Mouse (Mus musculus) intestine, postnatal 0 days (tissue): ENCODE data around the gene Lrrfip2. TPM values are rescaled to one million over a fixed set of nuclear protein-coding genes. Genes with fewer than 3 reads are reported as not detected.

ENCODE experiments used
- ATAC-seq: fragments of 200-750 bp; cut with Nextera tagmentation; 2 replicates; pipeline ENCODE4 v1.8.0; 2017; ENCODE audit warnings: mild to moderate bottlenecking, moderate TSS enrichment, moderate library complexity
- H3K27ac ChIP-seq: fragments of 300-500 bp; sonication (generic); 2 replicates; pipeline ENCODE4 v1.5.1; 2014; ENCODE audit warnings: mild to moderate bottlenecking, low read depth, low read length, moderate library complexity
- H3K27me3 ChIP-seq: fragments of 300-500 bp; sonication (generic); replicated peaks from 2 replicates; pipeline ENCODE4 v1.6.1; 2014; ENCODE audit warnings: low read length, mixed read lengths; ENCODE audit not compliant: control insufficient read depth, insufficient read depth
- H3K36me3 ChIP-seq: fragments of 300-500 bp; sonication (generic); 2 replicates; pipeline ENCODE4 v1.6.1; 2014; ENCODE audit warnings: mild to moderate bottlenecking, moderate library complexity; ENCODE audit not compliant: control insufficient read depth, insufficient read depth
- H3K4me1 ChIP-seq: fragments of 300-500 bp; sonication (generic); replicated peaks from 2 replicates; pipeline ENCODE4 v1.6.1; 2014; ENCODE audit warnings: antibody characterized with exemption, low read length, mixed read lengths; ENCODE audit not compliant: control insufficient read depth, insufficient read depth
- H3K4me2 ChIP-seq: fragments of 300-500 bp; sonication (generic); replicated peaks from 2 replicates; pipeline ENCODE4 v1.6.1; 2014; ENCODE audit warnings: low read depth, mild to moderate bottlenecking, moderate library complexity
- H3K4me3 ChIP-seq: fragments of 300-500 bp; sonication (generic); 2 replicates; pipeline ENCODE4 v1.5.1; 2014; ENCODE audit warnings: low read depth, low read length
- H3K9ac ChIP-seq: fragments of 300-500 bp; sonication (generic); 2 replicates; pipeline ENCODE4 v1.6.1; 2014; ENCODE audit warnings: mild to moderate bottlenecking, low read depth, low read length
- H3K9me3 ChIP-seq: fragments of 300-500 bp; sonication (generic); 2 replicates; pipeline ENCODE4 v1.6.1; 2016; ENCODE audit warnings: mixed run types; ENCODE audit not compliant: control insufficient read depth
- CTCF ChIP-seq: sonication (generic); IDR thresholded peaks from 2 replicates; pipeline ENCODE4 v1.5.1; 2016; ENCODE audit warnings: low read depth, mild to moderate bottlenecking, control low read depth, antibody characterized with exemption, moderate library complexity
- WGBS: fragments of 180-500 bp; shearing (Covaris S2); extraction: QIAGEN DNeasy Blood & Tissue Kit; methylation state at CpG from one replicate; pipeline ENCODE4 v1.1.7; 2014; 5-methylcytosine and 5-hydroxymethylcytosine counted together
- polyA plus RNA-seq: library from polyadenylated mRNA; unstranded; fragments of >200 nt; fragmentation: Nextera tagmentation; extraction: Ambion mirVana; gene quantifications from 2 replicates; pipeline ENCODE4 v1.2.1, GENCODE M21; 2015

Lrrfip2 gene
- polyA plus RNA-seq, 1 experiment from 2014 or later, result 45.1 TPM

DNA sequence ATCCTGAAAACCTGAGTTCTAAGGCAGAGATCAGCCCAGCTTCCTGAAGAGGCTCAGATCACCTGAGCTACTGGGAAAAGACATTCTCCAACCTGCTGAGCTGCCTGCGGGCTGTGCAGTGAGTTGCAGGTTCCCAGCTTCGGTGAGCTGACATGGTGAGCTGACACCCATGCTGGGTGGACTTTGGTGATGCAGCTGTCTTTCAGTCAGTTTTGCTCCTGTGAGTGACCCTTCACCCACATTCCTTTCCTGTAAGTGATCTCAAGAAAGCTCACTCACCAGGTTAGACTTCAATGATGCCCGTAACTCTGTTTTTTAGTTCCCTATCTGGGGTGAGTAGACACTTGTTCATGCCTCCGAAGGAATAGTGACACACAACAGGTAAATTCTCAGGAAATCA is 32.1 kb upstream of the Lrrfip2 start:
- TF ChIP-seq CTCF, result no peak
- H3K9me3 ChIP-seq, result no peaks in the 10 kb centered on the region
- 49% methylated on average over 4 of the region's 4 CpGs for whole genome bisulfite sequencing

DNA sequence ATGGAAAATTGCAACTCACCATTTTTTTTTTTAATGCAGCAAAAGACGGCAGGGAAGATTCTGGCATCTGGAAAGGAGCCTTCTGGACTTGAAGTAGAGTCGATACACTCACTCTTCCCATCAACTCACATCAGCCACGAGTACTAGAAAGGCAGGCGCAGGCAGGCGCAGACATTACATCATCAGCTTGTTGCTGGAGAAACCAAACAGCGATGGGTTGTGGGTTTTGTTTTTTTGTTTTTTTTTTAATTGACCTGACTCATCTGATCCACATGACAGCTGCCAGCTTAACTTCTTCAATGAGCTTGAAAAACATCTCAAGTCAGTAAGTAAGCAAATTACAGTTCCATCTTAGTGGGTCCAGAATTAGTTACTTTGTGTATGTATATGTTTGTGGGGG is 31.3 kb upstream of the Lrrfip2 start:
- Histone ChIP-seq H3K9me3 (no peaks in the 10 kb centered on the region), H3K27me3 (no peaks in the 10 kb centered on the region; the same call in 1 of the 2 replicates), H3K36me3 (no peaks in the 10 kb centered on the region), H3K9ac (no peak overlapping the region), H3K4me1 (no peaks in the 10 kb centered on the region), H3K27ac (no peak overlapping the region), H3K4me2 (no peak overlapping the region), H3K4me3 (no peak overlapping the region)
- no peak for ATAC-seq
- TF ChIP-seq CTCF, result no peak
- 74% methylated on average over 6 of the region's 6 CpGs for WGBS

More for the DNA sequence above, 32.1 kb upstream of the Lrrfip2 start:
- Histone ChIP-seq H3K9ac (no peak overlapping the region), H3K27me3 (no peaks in the 10 kb centered on the region; the same call in 1 of the 2 replicates), H3K4me1 (no peaks in the 10 kb centered on the region), H3K36me3 (no peaks in the 10 kb centered on the region), H3K4me3 (no peak overlapping the region), H3K4me2 (no peak overlapping the region), H3K27ac (no peak overlapping the region)
- no peak for ATAC-seq

DNA sequence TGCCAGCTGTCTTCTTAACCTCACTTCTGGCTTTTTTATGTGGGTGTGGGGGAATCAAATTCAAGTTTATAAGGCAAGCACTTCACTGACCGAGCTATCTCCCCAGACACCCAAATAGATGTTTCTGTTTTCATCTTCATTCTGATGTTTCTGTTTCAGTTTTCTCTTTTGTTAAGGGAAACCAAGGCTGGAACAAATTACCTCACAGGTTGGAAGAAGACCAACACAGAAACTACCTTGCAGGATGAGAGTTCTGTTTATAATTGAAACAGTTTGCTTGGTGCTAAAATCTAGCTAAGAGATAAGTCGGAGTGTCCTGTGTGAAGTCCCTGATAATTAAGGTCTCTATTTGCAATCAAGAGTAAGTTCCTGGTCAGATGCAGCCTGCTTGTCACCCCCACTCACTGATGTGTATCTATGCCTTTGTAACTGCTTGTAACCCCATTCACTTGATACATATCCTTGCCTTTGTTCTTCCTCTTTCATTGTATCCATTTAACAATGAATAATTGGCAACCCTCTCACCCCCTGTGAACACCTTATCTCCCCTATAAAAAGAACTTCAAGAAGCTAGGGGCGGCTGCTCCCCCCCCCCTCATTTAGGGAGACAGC is 30.3 kb upstream of the Lrrfip2 start:
- no peak for ATAC-seq
- Histone ChIP-seq H3K36me3 (no peaks in the 10 kb centered on the region), H3K9me3 (no peaks in the 10 kb centered on the region), H3K4me3 (no peak overlapping the region), H3K4me1 (no peaks in the 10 kb centered on the region), H3K9ac (no peak overlapping the region), H3K27me3 (no peaks in the 10 kb centered on the region; the same call in 1 of the 2 replicates), H3K4me2 (no peak overlapping the region), H3K27ac (no peak overlapping the region)
- WGBS, result 46% methylated on average over 3 of the region's 3 CpGs
- no peak for TF ChIP-seq CTCF

DNA sequence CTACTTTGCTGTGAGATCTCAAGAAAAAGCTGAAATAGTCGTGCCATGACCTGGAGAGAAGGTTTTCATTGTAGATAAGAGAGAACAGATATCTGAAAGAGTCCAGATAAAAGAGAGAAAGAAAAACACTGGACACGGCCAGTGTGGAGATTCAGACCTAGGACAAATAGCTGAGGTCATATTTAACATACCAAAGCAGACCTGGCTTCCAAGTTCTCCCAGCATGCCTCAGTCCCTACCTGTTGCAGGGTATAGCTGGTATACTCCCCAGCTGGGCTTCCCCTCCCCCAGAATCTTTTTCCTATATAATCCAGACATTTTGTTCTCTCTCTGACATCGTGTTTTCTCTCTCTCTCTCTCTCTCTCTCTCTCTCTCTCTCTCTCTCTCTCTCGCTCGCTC is 29.4 kb upstream of the Lrrfip2 start:
- no peak for ATAC-seq

DNA sequence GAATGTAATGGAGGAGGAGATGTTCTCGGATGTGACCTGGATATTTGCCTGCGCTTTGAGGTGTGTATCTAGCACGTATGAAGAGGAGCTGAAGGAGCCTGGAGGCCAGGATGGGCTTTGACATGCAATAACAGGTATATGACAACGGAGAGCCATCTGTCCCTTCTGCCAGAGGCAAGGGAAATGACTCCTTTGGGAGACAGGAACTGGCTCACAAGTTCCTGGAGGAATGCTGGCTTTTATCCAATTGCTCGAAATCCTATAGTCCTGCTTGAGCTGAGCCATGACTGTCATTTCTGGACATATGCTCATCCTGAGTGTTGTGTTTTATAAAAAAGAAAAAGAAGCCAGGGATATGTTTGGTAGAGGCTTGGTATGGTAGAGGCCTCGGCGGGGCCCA is 28.5 kb upstream of the Lrrfip2 start:
- no peaks in the 10 kb centered on the region for H3K36me3 ChIP-seq
- no peak overlapping the region for H3K4me2 ChIP-seq
- H3K4me1 ChIP-seq, result no peaks in the 10 kb centered on the region
- no peak for ATAC-seq
- TF ChIP-seq CTCF, result no peak
- no peak overlapping the region for H3K9ac ChIP-seq
- no peaks in the 10 kb centered on the region for H3K27me3 ChIP-seq
- H3K9me3 ChIP-seq, result no peaks in the 10 kb centered on the region
- 46% methylated on average over 7 of the region's 7 CpGs for WGBS
- H3K27ac ChIP-seq, result no peak overlapping the region
- H3K4me3 ChIP-seq, result no peak overlapping the region

More for the DNA sequence above, 29.4 kb upstream of the Lrrfip2 start:
- Histone ChIP-seq H3K36me3 (no peaks in the 10 kb centered on the region), H3K4me1 (no peaks in the 10 kb centered on the region), H3K9me3 (no peaks in the 10 kb centered on the region), H3K4me2 (no peak overlapping the region), H3K9ac (no peak overlapping the region), H3K27ac (no peak overlapping the region), H3K4me3 (no peak overlapping the region), H3K27me3 (no peaks in the 10 kb centered on the region)
- WGBS, result 12% methylated on average over 5 of the region's 5 CpGs
- no peak for TF ChIP-seq CTCF

DNA sequence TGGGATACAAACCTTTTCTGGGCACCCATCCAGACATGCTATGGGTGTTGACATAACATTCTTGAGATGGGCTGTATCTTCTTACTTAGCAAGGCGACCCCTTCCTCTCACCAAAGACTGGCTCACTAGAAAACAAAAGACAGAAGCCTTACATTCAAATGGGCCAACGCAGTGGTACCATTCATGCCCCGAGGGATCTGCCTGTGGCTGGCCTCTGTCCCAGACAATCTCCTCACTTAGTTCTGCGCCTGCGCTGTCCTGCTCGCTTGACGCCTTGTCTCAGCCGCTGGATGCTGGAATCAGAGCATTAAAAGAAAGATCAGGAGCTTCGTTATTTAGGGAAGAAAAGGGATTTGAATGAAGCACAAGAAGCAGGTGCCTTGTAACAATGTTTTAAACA is 24.7 kb upstream of the Lrrfip2 start:
- H3K27ac ChIP-seq, result no peak overlapping the region
- H3K9ac ChIP-seq, result no peak overlapping the region
- no peaks in the 10 kb centered on the region for H3K36me3 ChIP-seq
- 76% methylated on average over 9 of the region's 9 CpGs for WGBS
- no peaks in the 10 kb centered on the region for H3K4me1 ChIP-seq
- no peaks in the 10 kb centered on the region for H3K9me3 ChIP-seq
- no peak for TF ChIP-seq CTCF
- no peaks in the 10 kb centered on the region for H3K27me3 ChIP-seq
- ATAC-seq, result no peak
- H3K4me3 ChIP-seq, result no peak overlapping the region
- no peak overlapping the region for H3K4me2 ChIP-seq

DNA sequence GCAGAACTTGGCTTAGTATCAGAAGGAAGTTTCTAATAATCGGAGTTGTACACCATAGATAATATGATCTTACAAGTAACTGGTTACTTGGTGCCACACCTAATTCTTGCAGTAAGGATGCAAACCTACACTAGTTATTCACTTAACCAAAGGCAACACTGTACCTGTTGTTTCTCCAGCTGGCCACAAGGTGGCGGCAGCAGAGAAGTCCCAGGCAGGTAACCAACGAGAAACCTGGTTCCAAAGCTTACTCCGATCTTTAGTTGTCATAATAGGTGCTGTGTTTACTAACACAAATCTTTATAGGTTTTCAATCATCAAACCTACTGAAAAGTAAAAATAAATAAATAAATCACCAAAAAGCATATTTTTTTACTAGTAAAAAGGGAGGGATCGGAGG is 24.3 kb upstream of the Lrrfip2 start:
- 29% methylated on average over 5 of the region's 5 CpGs for WGBS
- no peak overlapping the region for H3K27ac ChIP-seq
- TF ChIP-seq CTCF, result peak; percentile 93
- no peaks in the 10 kb centered on the region for H3K27me3 ChIP-seq
- no peaks in the 10 kb centered on the region for H3K4me1 ChIP-seq
- no peaks in the 10 kb centered on the region for H3K36me3 ChIP-seq
- no peak overlapping the region for H3K4me2 ChIP-seq
- H3K4me3 ChIP-seq, result no peak overlapping the region
- H3K9ac ChIP-seq, result no peak overlapping the region
- no peaks in the 10 kb centered on the region for H3K9me3 ChIP-seq
- ATAC-seq, result no peak
